Mouse (Mus musculus) right cerebral cortex, postnatal 36 days (tissue): Measurements from ENCODE around the gene Rpl27.
"Not testable (repeated sequence)": the region's sequence is repeated elsewhere in the genome, so short reads cannot be mapped to it uniquely, and the experiment has no call there.

Experiments
- DNase-seq, 2 experiments: peaks; one replicate each; pipeline ENCODE4 v3.0.0; 2022; ENCODE audit warnings: low spot score in 2 of 2, mixed read lengths in 1 of 2

Gene Rpl27

GRCm38 (mm10) chr11:101467477-101468262, 25.6 kb downstream of the Rpl27 start:
- DNase-seq = peak; percentile 30 to 54

GRCm38 (mm10) chr11:101468263-101468688, 26.2 kb downstream of the Rpl27 start:
- DNase-seq = no peak

- no peak for DNase-seq
Observed at GRCm38 (mm10) chr11:101468731-101469130, 26.6 kb downstream of the Rpl27 start.

- no peak for DNase-seq
Observed at GRCm38 (mm10) chr11:101469155-101469554, 27.1 kb downstream of the Rpl27 start.

- DNase-seq = no peak
Observed at GRCm38 (mm10) chr11:101470206-101470605, 28.1 kb downstream of the Rpl27 start.

- DNase-seq = no peak
Observed at GRCm38 (mm10) chr11:101471926-101472325, 29.8 kb downstream of the Rpl27 start.

- DNase-seq = no peak
Observed at GRCm38 (mm10) chr11:101472336-101472735, 30.2 kb downstream of the Rpl27 start.

- DNase-seq = not testable (repeated sequence)
Observed at GRCm38 (mm10) chr11:101473686-101474085, 31.6 kb downstream of the Rpl27 start.

GRCm38 (mm10) chr11:101474298-101474697, 32.2 kb downstream of the Rpl27 start:
- no peak for DNase-seq

- DNase-seq = not testable (repeated sequence)
Observed at GRCm38 (mm10) chr11:101476361-101476760, 34.3 kb downstream of the Rpl27 start.

GRCm38 (mm10) chr11:101477194-101477551, 35.1 kb downstream of the Rpl27 start:
- no peak for DNase-seq

- no peak for DNase-seq
Observed at GRCm38 (mm10) chr11:101477552-101478211, 35.6 kb downstream of the Rpl27 start.

- no peak for DNase-seq
Observed at GRCm38 (mm10) chr11:101479171-101479635, 37.1 kb downstream of the Rpl27 start.

- DNase-seq = no peak
Observed at GRCm38 (mm10) chr11:101480912-101481311, 38.8 kb downstream of the Rpl27 start.

- no peak for DNase-seq
Observed at GRCm38 (mm10) chr11:101483804-101484203, 41.7 kb downstream of the Rpl27 start.

GRCm38 (mm10) chr11:101484245-101484644, 42.1 kb downstream of the Rpl27 start:
- DNase-seq = no peak

GRCm38 (mm10) chr11:101484814-101485213, 42.7 kb downstream of the Rpl27 start:
- DNase-seq = no peak

GRCm38 (mm10) chr11:101485509-101486028, 43.5 kb downstream of the Rpl27 start:
- no peak for DNase-seq

GRCm38 (mm10) chr11:101486126-101486525, 44.0 kb downstream of the Rpl27 start:
- no peak for DNase-seq
